Mouse (Mus musculus) MEL (cell line): ENCODE measurements around the gene Yipf4. TPM values are rescaled to one million over a fixed set of nuclear protein-coding genes. Genes with fewer than 3 reads are reported as not detected.

Experiments
- DNase-seq: peaks from one replicate; pipeline ENCODE4 v3.0.0; 2011; ENCODE audit warnings: low read depth, low spot score
- H3K27ac ChIP-seq: 2 replicates; pipeline ENCODE4 v1.5.1; 2012; ENCODE audit warnings: low read depth, mild to moderate bottlenecking, control low read depth, low read length, moderate library complexity; ENCODE audit not compliant: control insufficient read depth
- H3K27me3 ChIP-seq, 2 experiments: fragments of 150-350 bp in 1 of 2; sonication (generic) in 1 of 2; 2 replicates each; pipeline ENCODE4 v1.6.1; 2012; ENCODE audit warnings: low read length in 2 of 2, mild to moderate bottlenecking in 2 of 2, improper control_type of control experiment in 1 of 2, moderate library complexity in 1 of 2; ENCODE audit not compliant: insufficient read depth in 2 of 2, control insufficient read depth in 1 of 2
- H3K36me3 ChIP-seq, 2 experiments: 2 replicates each; pipeline ENCODE4 v1.6.1; 2012 to 2014; ENCODE audit warnings: low read length in 2 of 2, improper control_type of control experiment in 1 of 2, inconsistent platforms in 1 of 2, mild to moderate bottlenecking in 1 of 2; ENCODE audit not compliant: insufficient read depth in 2 of 2, control insufficient read depth in 1 of 2
- H3K4me1 ChIP-seq, 2 experiments: fragments of 150-350 bp in 1 of 2; sonication (generic) in 1 of 2; 2 replicates each; pipeline ENCODE4 v1.6.1; 2012; ENCODE audit warnings: low read length in 2 of 2, improper control_type of control experiment in 1 of 2, mild to moderate bottlenecking in 1 of 2; ENCODE audit not compliant: insufficient read depth in 2 of 2, control insufficient read depth in 1 of 2
- H3K4me3 ChIP-seq, 2 experiments: fragments of 150-350 bp in 1 of 2; sonication (generic) in 1 of 2; 2 replicates each; pipeline ENCODE4 v1.5.1; 2012; ENCODE audit warnings: low read depth in 2 of 2, low read length in 2 of 2, mild to moderate bottlenecking in 2 of 2, moderate library complexity in 2 of 2, control low read depth in 1 of 2, improper control_type of control experiment in 1 of 2; ENCODE audit not compliant: control insufficient read depth in 1 of 2, insufficient read depth in 1 of 2
- H3K79me2 ChIP-seq: 2 replicates; pipeline ENCODE4 v1.6.1; 2012; ENCODE audit warnings: mild to moderate bottlenecking, low read length, moderate library complexity; ENCODE audit not compliant: control insufficient read depth, poor library complexity, insufficient read depth
- H3K9ac ChIP-seq: 2 replicates; pipeline ENCODE4 v1.6.1; 2012; ENCODE audit warnings: low read depth, mild to moderate bottlenecking, control low read depth, low read length, moderate library complexity; ENCODE audit not compliant: control insufficient read depth, poor library complexity, severe bottlenecking
- H3K9me3 ChIP-seq: fragments of 150-350 bp; sonication (generic); replicated peaks from 2 replicates; pipeline ENCODE4 v1.6.1; 2012; ENCODE audit warnings: mild to moderate bottlenecking, low read length, improper control_type of control experiment, moderate library complexity; ENCODE audit not compliant: insufficient read depth
- E2F4 ChIP-seq: IDR thresholded peaks from 2 replicates; pipeline ENCODE4 v1.6.1; 2011; ENCODE audit warnings: low read depth, low read length, improper control_type of control experiment, borderline replicate concordance
- EP300 ChIP-seq, 2 experiments: IDR thresholded peaks; 2 replicates each; pipeline ENCODE4 v1.6.1; 2011; ENCODE audit warnings: improper control_type of control experiment in 2 of 2, low read length in 2 of 2, low read depth in 1 of 2, mild to moderate bottlenecking in 1 of 2
- ETS1 ChIP-seq: IDR thresholded peaks from 2 replicates; pipeline ENCODE4 v1.6.1; 2012; ENCODE audit warnings: low read depth, mild to moderate bottlenecking, inconsistent platforms, low read length, improper control_type of control experiment, moderate library complexity
- HCFC1 ChIP-seq: IDR thresholded peaks from 2 replicates; pipeline ENCODE4 v1.6.1; 2012; ENCODE audit warnings: low read depth, mild to moderate bottlenecking, inconsistent platforms, low read length, improper control_type of control experiment, moderate library complexity
- MAX ChIP-seq: IDR thresholded peaks from 2 replicates; pipeline ENCODE4 v1.6.1; 2011; ENCODE audit warnings: low read length, improper control_type of control experiment
- MAZ ChIP-seq: IDR thresholded peaks from 2 replicates; pipeline ENCODE4 v1.6.1; 2012; ENCODE audit warnings: low read depth, mild to moderate bottlenecking, inconsistent platforms, low read length, improper control_type of control experiment
- NELFE ChIP-seq: IDR thresholded peaks from 2 replicates; pipeline ENCODE4 v1.6.1; 2011; ENCODE audit warnings: low read depth, low read length, improper control_type of control experiment
- POLR2A ChIP-seq, 2 experiments: IDR thresholded peaks; 2 replicates each; pipeline ENCODE4 v1.6.1; 2011 to 2012; ENCODE audit warnings: low read length in 2 of 2, mild to moderate bottlenecking in 2 of 2, control low read depth in 1 of 2, improper control_type of control experiment in 1 of 2, low read depth in 1 of 2, moderate library complexity in 1 of 2; ENCODE audit not compliant: control insufficient read depth in 1 of 2, insufficient read depth in 1 of 2, poor library complexity in 1 of 2
- RCOR1 ChIP-seq: IDR thresholded peaks from 2 replicates; pipeline ENCODE4 v1.6.1; 2012; ENCODE audit warnings: low read depth, mild to moderate bottlenecking, inconsistent platforms, low read length, improper control_type of control experiment
- SIN3A ChIP-seq: IDR thresholded peaks from 2 replicates; pipeline ENCODE4 v1.6.1; 2012; ENCODE audit warnings: low read length, improper control_type of control experiment, inconsistent platforms
- TBP ChIP-seq: IDR thresholded peaks from 2 replicates; pipeline ENCODE4 v1.8.0; 2011; ENCODE audit warnings: low read depth, low read length, improper control_type of control experiment
- USF1 ChIP-seq: IDR thresholded peaks from 2 replicates; pipeline ENCODE4 v1.6.1; 2014; ENCODE audit warnings: low read depth, mild to moderate bottlenecking, inconsistent platforms, low read length, improper control_type of control experiment, moderate library complexity
- ZC3H11A ChIP-seq: IDR thresholded peaks from 2 replicates; pipeline ENCODE4 v1.6.1; 2012; ENCODE audit warnings: low read depth, mild to moderate bottlenecking, inconsistent platforms, low read length, improper control_type of control experiment
- ZMIZ1 ChIP-seq: IDR thresholded peaks from 2 replicates; pipeline ENCODE4 v1.6.1; 2012; ENCODE audit warnings: low read depth, mild to moderate bottlenecking, inconsistent platforms, low read length, improper control_type of control experiment, moderate library complexity
- polyA plus RNA-seq, 2 experiments: library from polyadenylated mRNA; stranded (reverse) in 1 of 2; unstranded in 1 of 2; fragments of >175 nt in 1 of 2; fragments of >200 nt in 1 of 2; gene quantifications; 2 replicates each; pipeline versions ENCODE4 v1.2.1 to v1.2.4; 2012; ENCODE audit warnings: low replicate concordance in 2 of 2, low read depth in 1 of 2; ENCODE audit not compliant: insufficient read length in 2 of 2, insufficient read depth in 1 of 2, missing spikeins in 1 of 2
- total RNA-seq: library from RNA; depleted of rRNA; stranded (reverse); fragments of 300-350 nt; gene quantifications from 2 replicates; pipeline ENCODE4 v1.2.3, GENCODE M21; 2012

Yipf4 gene
- total and polyA plus RNA-seq, 3 experiments: 24.3 to 31.7 TPM; not detected in 1

- TF ChIP-seq RCOR1: peak; percentile 51; the same call in 1 of the 2 replicates
- TF ChIP-seq POLR2A (IDR thresholded peaks at IDR 0.05; ENCODE audit: control insufficient read depth in 1 of 2, insufficient read depth in 1 of 2, low read depth in 1 of 2, low read length in 2 of 2, poor library complexity in 1 of 2): peak; percentile 71 to 73; a peak in 3 of 4 replicates
- peak; percentile 92 for TF ChIP-seq HCFC1
- TF ChIP-seq ZMIZ1: 0 out of 2 replicates have a peak, but pooled peaks have one; percentile 65
- TF ChIP-seq ETS1: peak; percentile 75
- TF ChIP-seq, all 39 proteins: peak for 21
These were observed at the start of gene Yipf4 (continued) for GRCm38 (mm10) chr17:74489024-74489900.

GRCm38 (mm10) chr17:74440486-74440885 lies 48.8 kb upstream of the Yipf4 start:
- H3K27ac ChIP-seq: no peak overlapping the region
- H3K4me3 ChIP-seq: no peak overlapping the region
- H3K36me3 ChIP-seq: peaks cover 0 to 6% of the 10 kb centered on the region in 2 experiments; a peak in 2 of 4 replicates
- no peaks in the 10 kb centered on the region for H3K27me3 ChIP-seq
- H3K79me2 ChIP-seq: no peaks in the 10 kb centered on the region
- TF ChIP-seq MAZ (no peak), ZC3H11A (no peak), TBP (peak; percentile 81), MAX (no peak), POLR2A (IDR thresholded peaks at IDR 0.05; ENCODE audit: control insufficient read depth in 1 of 2, insufficient read depth in 1 of 2, low read depth in 1 of 2, low read length in 2 of 2, poor library complexity in 1 of 2) (no peak)
- TF ChIP-seq, all 39 proteins: peak for 1
- DNase-seq: peak; percentile 74
- no peaks in the 10 kb centered on the region for H3K9me3 ChIP-seq
- H3K4me1 ChIP-seq: peaks cover 0 to 6% of the 10 kb centered on the region in 2 experiments; a peak in 2 of 4 replicates
- no peak overlapping the region for H3K9ac ChIP-seq

GRCm38 (mm10) chr17:74449776-74450175 lies 39.5 kb upstream of the Yipf4 start:
- no peak overlapping the region for H3K4me3 ChIP-seq
- H3K36me3 ChIP-seq: no peaks in the 10 kb centered on the region
- H3K27me3 ChIP-seq: no peaks in the 10 kb centered on the region
- H3K9ac ChIP-seq: no peak overlapping the region
- no peak for DNase-seq
- no peaks in the 10 kb centered on the region for H3K9me3 ChIP-seq
- H3K79me2 ChIP-seq: no peaks in the 10 kb centered on the region
- H3K4me1 ChIP-seq: no peaks in the 10 kb centered on the region
- H3K27ac ChIP-seq: no peak overlapping the region
- TF ChIP-seq SIN3A (no peak), HCFC1 (no peak), E2F4 (no peak), EP300 (IDR thresholded peaks at IDR 0.05; ENCODE audit: low read depth in 1 of 2, low read length in 2 of 2) (no peak), USF1 (no peak), MAX (no peak), NELFE (no peak)
